Mouse (Mus musculus) intestine, embryonic 15.5 days (tissue): ENCODE results near the gene Copz1. TPM values are rescaled to one million over a fixed set of nuclear protein-coding genes. Genes with fewer than 3 reads are reported as not detected.

ENCODE experiments used
- microRNA counts: library from miRNA; unstranded; fragments of <30 nt; microRNA quantifications from one replicate; lab custom pipeline; 2016
- polyA plus RNA-seq: library from polyadenylated mRNA; unstranded; fragments of >200 nt; fragmentation: Nextera tagmentation; extraction: Ambion mirVana; gene quantifications from 2 replicates; pipeline ENCODE4 v1.2.1, GENCODE M21; 2015

The Copz1 gene
- polyA plus RNA-seq, 1 experiment from 2014 or later, result 262 TPM

MicroRNAs within 50 kb of the gene (microRNA counts, 519-probe panel; counts per million panel counts)
- microRNA mmu-miR-148b (lab: Ali Mortazavi, UCI), result 3,123 counts per million, percentile 79 among the panel's probes with 10 or more counts

Other genes with a start within 250 kb of the Copz1 start
- gene Smug1, start 105.6 kb upstream of the Copz1 start, polyA plus RNA-seq, result 17.8 and 18.2 TPM in 2 replicates
- gene Cbx5, start 32.9 kb upstream of the Copz1 start, polyA plus RNA-seq, result 86.7 and 98.0 TPM in 2 replicates
- gene Hnrnpa1, start 32.3 kb upstream of the Copz1 start, polyA plus RNA-seq, result 652 and 741 TPM in 2 replicates
- gene Nfe2, start 14.3 kb upstream of the Copz1 start, polyA plus RNA-seq, result 3.5 and 4.9 TPM in 2 replicates
- 0.20 and 0.29 TPM in 2 replicates for gene Gpr84, start 37.9 kb downstream of the Copz1 start, polyA plus RNA-seq
- 5.6 TPM in 2 replicates for gene Zfp385a, start 67.4 kb downstream of the Copz1 start, polyA plus RNA-seq
- gene Itga5, start 94.0 kb downstream of the Copz1 start, polyA plus RNA-seq, result 44.8 and 45.5 TPM in 2 replicates
- not detected in 2 replicates for gene Gtsf1, start 157.8 kb downstream of the Copz1 start, polyA plus RNA-seq
- not detected in 2 replicates for gene Gtsf2, start 175.8 kb downstream of the Copz1 start, polyA plus RNA-seq
- 3.2 and 3.3 TPM in 2 replicates for gene Nckap1l, start 181.1 kb downstream of the Copz1 start, polyA plus RNA-seq
- gene Pde1b, start 230.3 kb downstream of the Copz1 start, polyA plus RNA-seq, result 5.1 and 6.3 TPM in 2 replicates